Mouse (Mus musculus) kidney, adult 18-20 months (tissue): ENCODE data around the gene Allc.

ENCODE experiments used
- DNase-seq: peaks from one replicate; pipeline ENCODE4 v3.0.0; 2021

Allc gene

DNA sequence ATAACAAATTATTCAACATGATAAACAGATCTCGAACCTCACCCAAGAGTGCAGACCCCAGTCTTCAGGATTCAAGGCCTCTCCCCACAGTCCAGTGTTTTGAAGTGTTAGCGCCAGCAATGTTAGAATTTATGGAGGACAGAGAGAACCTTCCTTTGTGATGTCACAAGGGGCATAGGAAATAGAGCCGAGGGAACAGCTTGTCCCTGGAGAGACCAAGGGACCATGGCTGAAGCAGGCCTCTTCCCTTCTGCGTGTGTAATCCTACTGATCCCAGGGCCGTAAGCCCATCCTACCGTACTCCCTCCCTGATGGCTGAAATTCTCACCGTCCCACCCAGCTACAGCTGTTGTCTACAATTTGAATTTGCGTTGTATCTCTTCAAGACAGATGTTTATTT lies at the start of gene Allc:
Gene Allc, minus strand, starts transcription at position 101 of the 400 bp plus-strand sequence.
- DNase-seq: no peak

DNA sequence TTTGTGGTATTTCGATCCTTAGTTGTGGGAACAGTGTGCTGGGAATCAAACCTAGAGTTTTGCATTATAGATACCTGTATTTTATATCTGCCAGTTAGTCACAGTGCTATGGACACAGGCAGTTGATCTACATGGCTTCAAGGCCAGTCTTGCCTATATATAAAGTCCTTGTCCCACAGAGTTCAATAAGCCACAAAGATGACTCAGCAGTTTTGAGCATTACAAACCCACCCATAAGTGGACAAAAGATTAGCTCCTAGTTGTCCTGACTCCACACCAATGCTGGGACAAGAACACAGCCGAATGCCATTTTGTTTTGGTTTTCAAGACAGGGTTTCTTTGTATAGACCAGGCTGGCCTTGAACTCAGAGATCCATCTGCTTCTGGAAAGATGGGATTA lies 46.1 kb upstream of the Allc start:
- no peak for DNase-seq

DNA sequence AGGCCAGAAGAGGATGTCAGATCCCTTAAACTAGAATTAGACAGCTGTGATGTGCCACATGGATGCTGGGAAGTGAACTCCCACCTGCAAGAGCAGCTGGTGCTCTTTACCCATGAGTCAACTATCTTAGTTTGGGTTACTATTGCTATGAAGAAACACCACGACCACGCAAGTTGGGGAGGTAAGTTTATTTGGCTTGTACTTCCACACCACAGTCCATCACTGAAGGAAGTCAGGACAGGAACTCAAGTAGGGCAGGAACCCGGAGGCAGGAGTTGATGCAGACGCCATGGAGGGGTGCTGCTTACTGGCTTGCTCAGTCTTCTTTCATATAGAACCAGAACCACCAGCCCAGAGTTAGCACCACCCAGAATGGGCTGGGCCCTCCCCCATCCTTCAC lies 44.8 kb upstream of the Allc start:
- no peak for DNase-seq

DNA sequence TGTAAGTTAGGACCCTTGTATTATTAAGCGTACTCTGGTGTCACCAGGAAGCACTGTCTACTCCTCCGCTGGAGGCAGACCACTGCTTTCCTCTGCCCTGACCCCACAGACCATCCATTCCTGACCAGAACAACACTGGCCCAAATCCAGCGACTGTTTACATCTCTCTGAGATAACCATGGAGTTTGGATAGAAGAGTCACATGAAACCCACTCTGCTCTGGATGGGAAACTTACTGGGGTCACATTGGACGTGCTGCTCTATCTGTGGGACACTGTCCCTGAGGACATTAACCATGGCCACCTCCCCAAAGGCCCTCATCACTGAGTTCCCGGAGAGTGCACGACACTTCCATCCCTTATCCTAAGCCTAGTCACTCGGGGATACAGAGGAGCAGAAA lies 43.1 kb upstream of the Allc start:
- no peak for DNase-seq

DNA sequence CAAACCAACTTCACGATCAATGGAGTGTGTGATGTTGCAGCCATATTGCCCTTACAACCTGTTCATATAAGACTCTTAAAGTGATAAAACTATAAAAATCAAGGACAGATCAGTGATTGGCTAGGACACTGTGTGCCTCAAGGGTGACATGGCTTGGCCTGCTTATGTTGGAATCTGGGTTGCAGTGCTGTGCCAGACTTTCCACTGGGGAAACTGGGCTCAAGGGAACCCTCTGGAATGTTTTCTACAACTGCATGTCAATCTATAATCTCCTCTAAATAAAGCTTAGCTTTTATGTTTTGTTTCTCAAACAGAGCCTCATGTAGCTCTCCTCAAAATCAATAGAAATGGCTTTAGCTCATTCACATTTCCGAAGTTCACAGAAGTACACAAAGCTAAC lies 41.9 kb upstream of the Allc start:
- DNase-seq: no peak

DNA sequence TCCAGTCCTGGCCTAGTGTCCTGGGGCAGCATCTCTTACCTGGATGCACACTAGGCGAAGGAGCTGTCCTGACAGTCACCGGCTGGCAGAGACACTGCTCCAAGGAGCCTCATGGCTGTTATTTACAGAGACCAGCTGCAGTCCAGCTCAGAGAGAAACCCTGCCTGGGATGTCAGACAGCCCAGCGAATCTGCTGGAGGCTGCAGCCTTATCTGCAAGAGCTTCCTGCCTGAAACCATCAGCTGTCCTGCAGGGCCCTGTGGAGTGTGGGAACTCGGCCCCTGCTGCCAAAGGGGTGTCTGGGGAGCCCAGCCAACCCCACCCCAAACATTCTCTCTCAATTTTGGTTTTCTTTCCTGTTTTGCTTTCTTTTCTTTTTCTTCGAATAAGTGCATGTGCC lies 40.9 kb upstream of the Allc start, which contains the start of gene Colec11:
Gene Colec11, minus strand, starts transcription at position 183 of the 400 bp plus-strand sequence.
- no peak for DNase-seq

DNA sequence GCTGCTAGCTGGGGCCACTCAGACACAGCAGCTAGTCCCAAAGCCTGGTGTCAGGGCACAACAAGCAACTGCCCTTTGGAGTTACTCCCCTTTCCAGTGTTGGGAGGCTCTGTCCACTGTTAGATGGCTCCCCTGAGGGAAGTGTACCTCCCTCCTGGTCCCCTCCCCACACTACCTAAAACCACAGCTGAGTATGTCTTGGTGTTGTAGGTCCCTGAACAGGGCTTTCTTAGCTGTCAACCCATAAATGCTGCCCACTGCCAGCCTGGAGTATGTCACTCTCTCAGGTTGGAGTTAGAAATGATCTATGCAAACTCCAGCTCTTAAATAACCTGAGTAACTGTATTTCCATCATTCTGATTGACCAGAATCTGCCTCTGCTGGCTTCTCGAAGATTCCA lies 40.3 kb upstream of the Allc start:
- DNase-seq: no peak

DNA sequence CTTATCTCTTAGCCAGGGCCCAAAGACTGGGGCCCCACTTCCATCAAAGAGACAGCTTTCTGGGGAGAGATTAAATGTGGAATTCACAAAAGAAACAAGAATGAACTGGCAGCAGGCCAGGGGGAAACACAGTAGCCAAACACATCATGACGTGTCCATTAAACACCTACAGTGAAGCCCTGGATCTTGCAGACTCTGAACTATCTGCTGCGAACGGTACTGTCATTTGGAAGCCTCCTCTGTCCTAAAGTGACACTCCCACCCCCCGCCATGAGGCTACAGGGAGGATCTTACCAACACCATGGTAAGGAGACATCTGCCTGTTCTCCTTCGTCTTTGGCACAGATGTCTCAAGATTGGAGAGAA lies 39.8 kb upstream of the Allc start:
- no peak for DNase-seq

DNA sequence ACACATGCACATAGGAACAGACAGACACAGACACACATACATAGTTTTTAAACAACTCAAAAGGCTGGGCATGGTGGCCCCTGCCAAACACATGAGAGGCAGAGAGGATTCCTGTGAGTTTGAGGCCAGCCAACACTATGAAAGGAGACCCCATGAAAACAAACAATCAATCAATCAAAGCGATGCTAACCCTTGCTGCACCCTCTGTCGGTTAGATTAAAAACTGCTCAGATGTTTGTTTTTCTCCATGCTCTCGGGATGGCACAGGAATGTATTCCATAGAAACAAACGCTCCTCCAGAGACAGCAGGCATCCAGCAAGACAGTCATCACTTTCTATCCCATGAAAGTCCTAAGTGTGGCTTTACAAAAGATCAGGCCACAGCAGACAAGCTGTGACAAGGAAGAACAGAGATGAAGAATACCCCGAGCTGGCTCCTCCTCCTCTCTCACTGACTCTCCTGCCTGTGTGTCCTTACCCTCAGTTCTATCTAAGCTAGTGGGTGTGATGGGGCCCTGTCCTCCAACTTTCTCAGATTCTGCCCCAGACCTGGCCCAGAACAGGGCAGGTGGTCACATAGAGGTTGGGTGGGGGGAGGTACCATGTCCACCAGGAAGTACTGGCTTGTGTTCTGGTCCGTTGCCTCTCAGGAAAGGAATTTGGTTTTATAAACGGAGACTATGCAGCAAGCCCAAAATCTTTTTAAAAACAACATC lies 39.3 kb upstream of the Allc start:
- no peak for DNase-seq

DNA sequence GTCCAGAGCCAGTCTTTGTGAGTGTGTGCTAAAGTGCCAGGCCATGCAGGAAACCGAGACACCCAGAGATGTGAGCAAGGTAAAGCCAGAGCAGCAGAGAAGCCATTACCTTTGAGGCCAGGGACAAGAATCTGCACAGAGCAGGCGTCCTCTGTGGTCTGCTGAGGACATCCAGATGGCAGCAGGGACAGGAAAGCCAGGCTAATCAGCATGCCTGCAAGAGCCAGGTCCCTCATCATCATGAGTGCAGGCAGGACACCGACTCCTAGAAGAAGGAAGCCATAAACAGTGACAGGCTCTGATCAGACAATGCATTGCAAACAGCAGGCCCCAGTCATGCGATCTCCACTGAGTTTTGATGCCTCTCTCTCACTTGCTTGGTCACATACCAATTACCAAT lies 35.0 kb upstream of the Allc start:
- no peak for DNase-seq

DNA sequence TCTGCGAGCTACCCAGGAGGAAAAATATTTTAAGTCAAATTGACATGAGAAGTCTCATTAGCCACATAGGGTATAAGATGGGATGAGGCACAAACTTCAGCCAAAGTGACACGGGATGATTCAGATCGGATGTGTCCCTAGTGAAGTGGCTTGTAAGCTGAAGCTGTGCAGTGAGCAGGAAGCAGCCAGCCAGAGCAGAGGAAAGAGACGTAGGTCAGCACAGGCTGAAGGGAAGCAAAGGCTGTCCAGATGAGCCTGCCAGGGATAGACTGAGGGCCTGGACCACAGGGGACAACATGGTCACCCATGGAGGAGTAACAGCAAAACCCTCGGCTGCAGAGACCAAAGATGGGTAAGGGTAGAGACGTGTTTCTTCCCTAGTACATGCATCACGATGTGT lies 32.1 kb upstream of the Allc start:
- no peak for DNase-seq

DNA sequence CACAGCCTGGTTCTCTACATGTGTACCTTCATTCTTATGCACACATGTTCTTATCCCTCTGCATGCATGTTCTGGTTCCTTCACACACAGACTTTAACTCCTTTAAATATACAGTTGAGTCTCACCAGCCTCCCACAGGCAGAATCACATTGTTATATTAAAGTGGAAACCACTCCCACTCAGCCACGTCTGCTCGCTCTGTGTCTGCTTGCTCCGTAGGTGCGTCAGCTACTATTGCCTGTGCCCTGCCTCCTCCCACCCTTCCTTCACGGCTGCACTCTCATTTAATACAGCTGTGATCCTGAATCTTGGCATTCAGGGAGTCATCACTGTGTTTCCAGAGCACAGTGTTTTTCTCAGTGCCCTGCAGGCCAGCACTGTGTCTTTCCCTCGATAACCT lies 30.1 kb upstream of the Allc start:
- no peak for DNase-seq

DNA sequence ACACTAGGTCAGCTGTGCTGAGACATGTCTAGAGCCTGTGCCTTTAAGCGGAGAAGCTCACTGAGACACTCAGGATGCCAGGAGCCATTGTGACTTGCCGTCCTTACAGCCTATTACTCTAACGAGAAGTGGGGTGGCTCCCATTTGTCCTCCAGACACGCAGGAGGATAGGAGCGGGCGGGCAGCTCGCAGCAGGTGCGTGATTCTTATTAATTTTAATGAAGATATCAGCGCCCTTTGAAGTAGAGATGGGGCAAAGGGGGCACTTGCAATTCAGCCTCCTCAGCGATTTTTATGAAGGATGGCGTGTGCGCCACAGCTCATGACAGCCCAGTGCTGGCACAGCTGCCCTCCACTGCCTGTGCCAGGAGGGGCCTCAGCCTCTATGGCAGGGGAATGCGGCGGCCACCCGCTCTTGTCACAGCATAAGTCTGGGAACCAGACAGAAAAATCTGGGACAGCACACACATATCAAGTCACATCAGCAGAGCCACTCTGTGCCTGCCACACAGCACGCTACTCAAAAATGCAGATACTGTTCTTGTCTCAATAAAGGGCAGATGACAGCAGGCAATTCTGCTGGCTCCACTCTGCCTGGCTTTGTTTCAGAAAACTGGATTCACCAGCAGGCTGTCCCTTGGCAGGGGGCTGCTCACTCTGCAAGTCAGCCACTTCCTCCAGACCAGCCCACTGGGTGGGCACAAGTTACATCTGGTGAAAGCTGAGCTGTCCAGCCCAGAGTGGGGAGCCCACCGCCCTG lies 25.4 kb upstream of the Allc start:
- DNase-seq: no peak

DNA sequence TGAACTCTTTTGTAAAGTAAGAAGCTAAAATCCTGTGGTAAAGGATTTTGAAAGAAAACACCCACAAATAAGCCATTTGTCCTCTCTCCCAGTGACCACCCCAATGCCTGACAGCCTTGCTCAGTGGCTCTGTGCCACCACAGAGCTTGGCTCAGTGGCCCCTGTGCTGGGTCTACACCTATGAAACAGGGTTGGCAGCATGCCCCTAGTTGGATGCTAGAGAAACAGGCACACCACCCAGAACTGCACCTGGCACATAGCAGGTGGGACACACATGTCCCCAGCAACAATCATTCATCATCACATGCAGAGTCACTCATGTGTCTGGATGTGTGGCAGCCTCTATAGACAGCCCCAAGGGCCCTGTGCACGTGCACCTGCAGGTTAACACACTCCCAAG lies 21.2 kb upstream of the Allc start:
- no peak for DNase-seq

DNA sequence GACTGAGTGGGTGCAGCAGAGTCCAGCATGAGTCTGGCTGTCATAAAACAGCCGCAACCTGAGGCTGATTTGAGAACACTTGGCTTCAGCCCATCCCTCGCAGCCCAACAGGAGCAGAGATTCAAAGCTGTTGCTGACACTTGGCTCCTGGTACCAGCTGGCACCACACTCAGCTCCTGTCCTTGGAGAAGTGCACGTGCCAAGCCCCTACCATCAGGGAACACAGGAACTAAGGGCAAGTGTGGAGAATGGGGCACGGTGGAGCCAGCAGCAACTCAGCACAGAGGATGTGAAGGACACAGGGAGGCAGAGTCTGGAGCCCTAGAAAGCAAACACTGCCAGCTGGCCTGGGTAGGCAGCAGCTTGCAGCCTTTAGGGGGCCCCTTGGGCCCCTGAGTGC lies 19.9 kb upstream of the Allc start:
- no peak for DNase-seq

DNA sequence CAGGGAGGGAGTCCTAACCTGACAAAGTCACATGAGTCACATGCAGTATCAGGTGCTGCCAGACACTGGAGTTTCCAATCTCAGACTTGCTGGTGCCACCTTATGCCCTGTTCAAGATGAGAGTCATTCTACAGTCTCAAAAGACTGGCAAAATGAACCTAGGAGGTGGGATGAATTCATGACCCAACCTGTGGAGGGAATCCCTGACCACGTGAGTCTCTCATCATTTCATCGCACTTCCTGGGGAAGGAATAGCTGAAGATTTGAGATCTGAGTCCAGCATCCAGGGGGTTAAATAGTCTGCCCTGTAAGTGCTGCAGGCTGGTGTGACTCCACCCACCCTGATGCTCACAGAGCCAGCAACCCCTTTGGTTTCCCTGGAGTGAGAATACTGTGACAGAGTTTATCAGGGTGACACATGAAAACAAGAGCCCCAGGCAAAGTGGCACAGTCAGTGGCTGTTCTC lies 16.2 kb upstream of the Allc start:
- no peak for DNase-seq

DNA sequence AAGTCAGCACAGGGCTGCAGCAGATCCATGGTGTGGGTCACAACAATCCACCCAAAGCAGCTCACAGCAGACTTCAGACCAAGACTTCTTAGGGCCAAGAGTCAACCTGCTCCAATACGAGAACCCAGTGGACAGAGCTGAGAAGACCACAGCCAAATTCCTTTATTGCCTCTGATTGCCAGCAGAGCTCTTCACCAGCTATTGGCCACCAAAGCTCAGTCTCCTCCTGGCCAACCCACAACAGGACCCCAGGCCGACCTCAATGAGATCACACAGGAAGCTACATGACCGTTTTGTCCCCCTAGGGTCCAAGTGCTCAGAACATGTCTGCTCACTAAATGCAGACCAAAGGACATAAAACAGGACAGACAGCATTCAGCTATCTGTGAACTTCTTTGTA lies 15.8 kb upstream of the Allc start:
- DNase-seq: no peak

DNA sequence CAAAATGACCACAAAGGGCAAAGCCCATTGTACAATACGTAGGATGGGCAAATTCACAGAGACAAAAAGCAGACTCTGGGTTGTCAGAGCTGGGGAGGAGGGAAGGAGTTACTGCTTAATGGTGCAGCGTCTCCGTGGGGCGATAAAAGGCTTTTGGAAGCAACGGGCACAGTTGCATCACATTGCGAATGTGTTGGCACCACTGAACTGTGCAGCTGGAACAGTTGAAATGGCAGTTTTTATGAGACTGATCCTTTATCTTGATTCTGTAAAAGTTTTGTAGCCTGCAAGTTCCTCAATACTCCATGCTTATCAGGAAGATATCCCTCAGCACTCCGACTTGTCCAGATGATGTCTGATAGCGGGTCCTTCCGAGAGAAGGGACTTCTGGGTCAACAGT lies 15.4 kb upstream of the Allc start:
- DNase-seq: no peak

DNA sequence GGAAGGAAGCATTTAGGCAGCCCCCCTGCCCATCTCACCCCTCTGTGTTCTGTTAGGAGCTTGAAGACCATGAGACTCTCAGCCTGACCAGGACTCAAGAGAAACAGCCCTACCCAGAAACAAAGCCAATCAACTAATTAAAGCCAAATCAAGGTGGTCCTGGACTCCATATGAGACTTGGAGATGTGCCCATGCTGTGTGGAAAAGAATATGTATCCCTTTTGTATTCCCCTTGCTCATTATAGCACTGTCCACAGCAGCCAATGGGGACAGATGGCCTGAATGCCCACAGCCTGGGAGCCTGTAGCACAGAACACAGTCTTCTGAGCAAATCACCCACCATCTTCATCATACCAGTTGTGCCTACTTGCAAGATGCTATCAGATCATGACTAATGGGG lies 14.5 kb upstream of the Allc start:
- no peak for DNase-seq

DNA sequence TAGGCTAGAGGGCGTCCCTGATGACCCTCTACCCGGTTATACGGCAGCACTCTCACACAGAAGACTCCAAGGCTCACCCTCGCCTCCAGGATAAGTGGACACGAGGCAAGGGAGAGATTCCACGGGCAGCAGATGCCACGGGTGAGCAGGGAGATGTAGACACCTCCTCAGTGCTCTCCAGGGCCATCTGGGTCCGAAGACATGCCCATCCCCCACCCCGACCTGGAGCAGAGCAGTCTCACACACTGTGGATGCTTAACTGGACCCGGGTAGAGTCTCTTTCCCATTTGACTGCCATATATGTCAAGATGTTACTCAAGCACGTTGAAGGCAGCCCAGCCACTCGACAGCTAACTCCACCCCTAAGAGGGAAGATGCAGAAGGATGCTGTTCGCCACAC lies 8.1 kb upstream of the Allc start:
- DNase-seq: no peak

DNA sequence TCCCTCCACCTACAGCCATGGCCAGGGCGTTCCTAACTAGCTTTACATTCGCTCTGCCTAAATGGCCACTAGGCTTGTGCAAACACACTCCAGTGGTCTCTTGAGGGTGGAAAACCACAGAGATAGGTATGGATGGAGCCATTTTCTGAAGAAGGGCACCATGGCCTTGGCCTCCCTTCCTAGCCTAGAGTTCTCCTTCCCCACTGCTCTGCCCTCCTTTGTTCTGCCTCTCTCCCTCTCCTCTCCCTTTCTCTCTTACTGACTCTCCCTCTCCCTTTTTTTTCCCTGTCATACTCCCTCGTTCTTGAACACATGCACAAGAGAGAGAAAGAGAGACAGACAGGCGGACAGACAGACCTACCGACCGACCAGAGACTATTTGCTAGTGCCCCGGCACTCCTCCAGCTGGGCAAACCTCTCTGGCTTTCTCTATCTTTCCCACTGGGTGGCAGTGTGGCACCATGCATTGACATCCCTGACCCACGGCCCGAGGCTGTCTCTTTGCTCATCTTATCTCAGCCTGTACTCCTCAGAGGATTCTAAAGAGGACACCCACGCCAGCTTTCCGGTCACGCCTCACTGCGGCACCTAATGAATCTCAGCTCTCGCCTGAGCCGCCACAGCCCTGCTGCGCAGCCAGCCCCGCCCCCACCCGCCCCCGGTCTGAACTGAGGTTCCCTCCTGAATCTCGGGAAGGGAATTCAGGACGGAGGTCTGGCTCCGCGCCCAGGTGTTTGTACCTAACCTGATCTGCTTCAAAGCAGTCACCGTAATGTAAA lies 7.0 kb upstream of the Allc start:
- DNase-seq: peak; percentile 83

DNA sequence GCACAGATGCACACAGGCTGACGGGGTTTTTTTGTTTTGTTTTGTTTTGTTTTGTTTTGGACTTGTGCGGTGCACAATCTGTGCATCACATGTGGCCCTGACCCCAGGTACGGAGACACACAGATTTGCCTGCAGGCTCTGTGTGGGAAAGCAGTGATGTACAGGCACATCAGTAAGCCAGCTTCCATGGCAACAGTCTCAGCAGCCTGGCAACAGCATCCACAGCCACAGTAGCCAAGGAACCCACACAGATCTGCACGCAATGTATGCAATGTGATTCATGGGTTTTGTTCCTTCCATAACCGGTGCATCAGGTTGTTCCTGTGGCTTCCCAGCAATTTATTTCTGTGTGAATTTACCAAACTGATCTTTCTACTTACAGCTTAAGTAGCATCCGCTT lies 5.6 kb upstream of the Allc start:
- no peak for DNase-seq

DNA sequence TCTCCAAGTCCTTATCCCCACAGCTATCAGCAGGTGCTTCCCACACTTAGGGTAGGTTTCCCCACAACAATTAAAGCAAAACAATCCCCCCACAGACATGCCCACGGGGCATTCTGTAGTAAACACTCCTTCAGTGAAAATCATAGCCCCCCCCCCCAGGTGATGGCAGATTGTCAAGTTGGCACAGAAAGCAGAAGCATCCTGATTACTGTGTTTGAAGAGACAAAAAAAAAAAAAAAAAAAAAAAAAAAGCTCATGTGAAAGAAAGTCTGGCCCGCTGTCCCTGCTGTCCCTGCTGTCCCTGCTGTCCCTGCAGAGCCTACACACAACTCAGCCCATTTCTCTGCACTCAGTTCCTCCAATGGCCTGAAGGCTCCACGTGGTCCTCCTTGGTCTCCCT lies 1.7 kb upstream of the Allc start:
- no peak for DNase-seq

DNA sequence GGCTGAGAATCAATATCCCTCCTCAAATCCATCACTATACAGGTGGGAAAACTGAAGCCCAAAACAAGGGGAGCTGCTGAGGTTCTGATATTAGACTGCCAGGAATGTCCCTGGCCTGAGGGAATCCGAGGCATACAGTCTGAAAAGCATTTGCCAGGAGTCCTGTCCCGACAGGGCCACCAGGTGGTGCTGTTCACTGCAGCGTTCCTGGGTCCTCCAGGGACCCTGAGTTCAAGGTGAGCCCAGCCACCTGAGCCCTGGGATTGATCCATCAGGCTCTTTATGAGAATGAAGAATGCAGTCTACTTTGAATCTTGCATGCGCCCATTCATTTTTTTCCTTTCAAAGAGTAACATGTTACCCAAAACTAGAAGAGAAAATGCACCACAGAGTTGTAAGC lies 3.2 kb downstream of the Allc start:
- DNase-seq: peak; percentile 8
